ENCODE assay signal across 13 mouse cellular contexts in the genomic region with DNA sequence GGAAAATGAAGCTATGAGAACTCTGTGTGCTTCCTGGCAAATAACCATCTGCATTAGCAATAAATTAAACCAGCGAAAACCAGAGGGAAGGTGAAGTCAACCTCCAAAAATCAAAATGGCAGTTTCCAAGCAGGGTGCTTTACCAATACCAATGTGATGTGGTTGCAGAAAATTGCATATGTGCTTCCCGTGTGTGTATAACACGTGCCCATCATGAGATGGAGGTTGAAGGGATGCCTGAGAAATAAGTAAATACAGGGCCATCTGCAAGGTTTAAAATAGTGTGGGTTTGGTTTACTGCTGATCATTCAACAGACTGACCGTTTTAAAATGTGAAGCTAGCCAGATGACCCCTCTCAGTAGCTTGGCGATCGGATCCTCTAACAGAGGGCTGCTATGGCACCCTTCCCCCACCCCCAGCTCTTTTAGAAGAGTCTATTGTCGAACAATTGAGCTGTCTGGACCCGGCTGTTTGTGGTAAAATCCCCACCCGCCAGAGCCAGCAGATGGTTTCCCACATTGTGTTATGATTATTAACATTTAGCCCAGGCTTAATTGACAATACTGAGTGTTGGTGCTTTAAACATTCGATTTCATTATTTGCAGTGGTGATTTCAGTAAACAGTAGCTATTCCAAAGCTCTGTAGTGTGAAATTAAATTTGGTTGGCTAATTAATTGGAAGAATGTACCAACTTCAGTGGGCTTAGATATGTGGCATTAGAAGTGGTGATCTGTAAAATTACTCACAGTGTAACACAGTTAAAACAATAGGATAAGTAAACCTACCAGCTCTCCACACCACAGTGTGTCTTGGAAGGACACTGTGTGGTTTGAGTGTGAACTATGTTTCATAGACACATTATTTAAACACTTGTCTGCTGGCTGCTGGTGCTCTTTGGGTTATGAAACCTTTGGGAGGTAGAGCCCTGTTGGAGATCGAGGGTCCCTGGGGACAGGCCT. TPM values are rescaled to one million over a fixed set of nuclear protein-coding genes. Genes with fewer than 3 reads are reported as not detected.
A peak's percentile ranks its signal among the peaks of the same experiment; 100 is the strongest.
DNase-seq lines count a peak whose midpoint lies in the region; ATAC-seq lines count a peak whose summit lies in the region.
"Had no signal": no experiment of that assay in that cellular context is flagged by ENCODE, and none has a peak within 500 bp of the region (broad histone marks: within the 10 kb centered on the region; RNA-seq: fewer than 3 reads in every experiment).

No protein-coding gene starts in this region.

- DNase-seq in layer of hippocampus, adult 11-12 months (ENCODE audit: low spot score) = peak; percentile 20
- no peak for DNase-seq in layer of hippocampus, postnatal 25 days (ENCODE audit: extremely low spot score in 1 of 2, low spot score in 1 of 2)
- peak; percentile 48 for DNase-seq in hindbrain, embryonic 10.5 days (ENCODE audit: low spot score)
- DNase-seq in midbrain, embryonic 11.5 days (ENCODE audit: low spot score, missing footprints) = peak; percentile 92
- peak; percentile 6 for DNase-seq in retina, postnatal 7 days (ENCODE audit: low read depth, low spot score)
- DNase-seq in cerebellum, adult 11-12 months = no peak
- DNase-seq: kidney, postnatal 25 days had no signal

- H3K4me2 ChIP-seq in midbrain, embryonic 11.5 days = no peak overlapping the region
- H3K4me2 ChIP-seq: stomach, embryonic 15.5 days had no signal

- no peaks in the 10 kb centered on the region for H3K9me3 ChIP-seq in hindbrain, embryonic 10.5 days
- H3K9me3 ChIP-seq in midbrain, embryonic 11.5 days (ENCODE audit: control insufficient read depth, low read length) = no peaks in the 10 kb centered on the region
- H3K9me3 ChIP-seq: stomach, embryonic 15.5 days had no signal

- H3K27me3 ChIP-seq in hindbrain, embryonic 10.5 days (ENCODE audit: insufficient read depth, poor library complexity, severe bottlenecking) = no peaks in the 10 kb centered on the region
- no peaks in the 10 kb centered on the region for H3K27me3 ChIP-seq in midbrain, embryonic 11.5 days (ENCODE audit: control insufficient read depth, insufficient read depth, low read length)
- H3K27me3 ChIP-seq: stomach, embryonic 15.5 days had no signal

- H3K27ac ChIP-seq in hindbrain, embryonic 10.5 days = peak overlapping the region; percentile 81
- peak overlapping the region; percentile 64 for H3K27ac ChIP-seq in midbrain, embryonic 11.5 days (ENCODE audit: low read depth, low read length)
- H3K27ac ChIP-seq: stomach, embryonic 15.5 days had no signal

- no peaks in the 10 kb centered on the region for H3K36me3 ChIP-seq in hindbrain, embryonic 10.5 days
- no peaks in the 10 kb centered on the region for H3K36me3 ChIP-seq in midbrain, embryonic 11.5 days (ENCODE audit: control insufficient read depth, insufficient read depth, low read length)
- H3K36me3 ChIP-seq: stomach, embryonic 15.5 days had no signal

- peaks cover 28% of the 10 kb centered on the region for H3K4me1 ChIP-seq in hindbrain, embryonic 10.5 days (replicated peaks)
- H3K4me1 ChIP-seq in midbrain, embryonic 11.5 days (ENCODE audit: control insufficient read depth, insufficient read depth, low read length) = peaks cover 15% of the 10 kb centered on the region
- H3K4me1 ChIP-seq: stomach, embryonic 15.5 days had no signal

- 44% methylated on average over 11 of the region's 11 CpGs for WGBS in hindbrain, embryonic 10.5 days
- 34% methylated on average over 11 of the region's 11 CpGs for WGBS in midbrain, embryonic 11.5 days

- no peak overlapping the region for H3K4me3 ChIP-seq in hindbrain, embryonic 10.5 days
- no peak overlapping the region for H3K4me3 ChIP-seq in midbrain, embryonic 11.5 days (ENCODE audit: low read depth, low read length)
- H3K4me3 ChIP-seq: stomach, embryonic 15.5 days had no signal

- ATAC-seq in midbrain, embryonic 11.5 days (ENCODE audit: low FRiP score) = peak; percentile 93
- no peak for ATAC-seq in inflammation-experienced regulatory T-cells, adult 6 months
- ATAC-seq in megakaryocyte-erythroid progenitor cell, adult 5-6 weeks (replicated peaks; ENCODE audit: low FRiP score, low TSS enrichment, poor library complexity, severe bottlenecking) = no peak

- H3K9ac ChIP-seq in midbrain, embryonic 11.5 days (ENCODE audit: low read length) = no peak overlapping the region
- H3K9ac ChIP-seq: stomach, embryonic 15.5 days had no signal

RNA-seq across cellular contexts. Expression of gene Gm11983, which starts 22.7 kb away (rescaled TPM):
- total RNA-seq in layer of hippocampus, postnatal 25 days (2021) = not detected
- polyA plus RNA-seq in hindbrain, embryonic 10.5 days (2016; fragmentation: Nextera tagmentation; extraction: Ambion mirVana) = not detected in 2 replicates
- not detected in 2 replicates for polyA plus RNA-seq in midbrain, embryonic 11.5 days (2014; fragmentation: Nextera tagmentation; extraction: Ambion mirVana)
- not detected for polyA plus RNA-seq in inflammation-experienced regulatory T-cells, adult 6 months (2017; shearing (Covaris generic))
- total RNA-seq in megakaryocyte-erythroid progenitor cell, adult 5-6 weeks (2014; fragmentation: Nextera tagmentation) = not detected in 2 replicates
- total RNA-seq in megakaryocyte-erythroid progenitor cell, adult 5-6 weeks (2017) = not detected in 2 replicates
- total RNA-seq: gastrocnemius, adult 8-10 months; liver, adult 2 months had no signal
- polyA plus RNA-seq: heart, postnatal 0 days; liver, adult 2 months; stomach, embryonic 15.5 days had no signal

Comparison
In these comparisons a context has a peak if more than half of its experiments do, and no peak if none do; other contexts are left out.
1. DNase-seq: peak in layer of hippocampus, adult 11-12 months (single experiment), hindbrain, embryonic 10.5 days (single experiment), midbrain, embryonic 11.5 days (single experiment) and retina, postnatal 7 days (single experiment); none in layer of hippocampus, postnatal 25 days (0 of 2) and cerebellum, adult 11-12 months (single experiment).